Mouse (Mus musculus) thymus, adult 2 months (tissue): ENCODE results near the gene Zfp148.

ENCODE experiments used
- CTCF ChIP-seq: fragments of 200-500 bp; IDR thresholded peaks from 2 replicates; pipeline ENCODE4 v1.5.1; 2012; ENCODE audit warnings: mild to moderate bottlenecking, control low read depth, low read length, moderate library complexity, borderline replicate concordance; ENCODE audit not compliant: control insufficient read depth, poor library complexity, insufficient read depth; ENCODE audit errors: extremely low read depth
- POLR2A ChIP-seq: fragments of 200-500 bp; IDR thresholded peaks from 2 replicates; pipeline ENCODE4 v1.6.1; 2012; ENCODE audit warnings: mild to moderate bottlenecking, low read length, control low read depth, moderate library complexity; ENCODE audit not compliant: control insufficient read depth, poor library complexity, insufficient read depth; ENCODE audit errors: extremely low read depth

- TF ChIP-seq POLR2A (no peak), CTCF (no peak)
Measured at GRCm38 (mm10) chr16:33410605-33411004, 30.0 kb downstream of the Zfp148 start.
